Mouse (Mus musculus) liver, postnatal 0 days (tissue): ENCODE measurements around the gene Timm17b.

Experiments used
- CTCF ChIP-seq: sonication (generic); IDR thresholded peaks from 2 replicates; pipeline ENCODE4 v1.5.1; 2016; ENCODE audit warnings: antibody characterized with exemption, low read depth
- EP300 ChIP-seq: IDR thresholded peaks from 2 replicates; pipeline ENCODE4 v1.6.1; 2016; ENCODE audit warnings: antibody characterized with exemption, low read depth, mild to moderate bottlenecking

DNA sequence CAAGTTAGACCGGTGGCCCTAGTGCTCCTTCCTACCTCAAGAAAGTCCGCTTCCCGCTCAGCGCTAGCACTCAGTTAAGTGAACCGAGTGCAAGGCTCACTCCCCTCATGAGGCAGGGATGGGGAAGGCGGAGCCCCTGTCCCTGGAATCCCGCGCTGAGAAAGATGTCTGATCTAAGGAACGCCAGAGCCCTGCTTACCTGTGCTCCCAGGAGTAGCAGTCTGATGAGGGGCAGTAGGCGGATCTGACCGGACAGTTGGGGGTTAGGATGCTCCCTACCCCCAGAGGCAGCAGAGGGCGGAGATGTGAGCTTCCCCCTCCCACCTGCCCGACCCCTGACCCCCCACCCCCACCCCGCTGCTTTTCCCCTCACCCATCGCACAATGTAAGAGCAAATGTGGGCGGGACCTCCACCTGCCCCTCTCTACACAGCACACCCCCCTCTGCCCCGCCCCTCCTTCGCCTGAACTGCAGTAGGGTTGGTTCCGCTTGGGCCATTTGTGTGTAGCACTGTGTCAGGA is 29.2 kb downstream of the Timm17b start, which contains the start of gene Eras:
- TF ChIP-seq CTCF (no peak), EP300 (no peak)
